Mouse (Mus musculus): ENCODE measurements around the gene Trp53bp2.

Gene Trp53bp2

DNA sequence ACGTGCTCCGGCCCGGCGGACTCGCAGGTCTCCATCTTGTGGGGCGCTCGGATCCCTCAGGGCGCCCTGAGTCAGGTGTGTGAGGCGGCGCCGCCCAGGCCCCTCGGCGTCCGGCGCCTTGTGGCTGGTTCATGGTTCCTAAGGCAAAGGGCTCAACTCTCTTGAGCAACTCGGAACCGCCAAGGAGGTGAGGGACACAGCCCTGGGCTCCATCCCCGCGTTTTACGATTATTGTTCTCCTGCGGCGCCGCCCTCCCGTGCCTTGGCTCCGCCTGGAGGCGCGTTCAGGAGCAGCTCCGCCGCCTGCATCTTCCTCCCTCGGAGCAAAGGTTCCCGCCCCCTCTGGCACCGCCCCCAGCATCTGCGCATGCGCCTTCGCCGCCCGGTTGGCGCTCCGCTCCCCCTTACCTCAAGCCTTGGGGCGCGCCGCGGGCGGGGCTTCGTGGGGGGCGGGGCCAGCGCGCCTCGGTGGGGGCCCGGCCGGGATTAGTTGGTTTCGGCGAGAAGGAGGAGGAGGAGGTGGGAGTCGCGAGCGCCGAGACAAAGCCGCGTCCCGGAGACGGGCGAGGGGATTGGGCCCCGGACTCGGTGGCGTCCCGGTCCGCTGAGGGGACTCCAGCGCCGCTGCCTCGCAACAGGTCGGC is at the start of gene Trp53bp2:
Gene Trp53bp2 (plus strand): TSS at position 489 of the 644 bp plus-strand sequence.
- DNase-seq (ENCODE audit: low read depth, low spot score): peak; percentile 98

DNA sequence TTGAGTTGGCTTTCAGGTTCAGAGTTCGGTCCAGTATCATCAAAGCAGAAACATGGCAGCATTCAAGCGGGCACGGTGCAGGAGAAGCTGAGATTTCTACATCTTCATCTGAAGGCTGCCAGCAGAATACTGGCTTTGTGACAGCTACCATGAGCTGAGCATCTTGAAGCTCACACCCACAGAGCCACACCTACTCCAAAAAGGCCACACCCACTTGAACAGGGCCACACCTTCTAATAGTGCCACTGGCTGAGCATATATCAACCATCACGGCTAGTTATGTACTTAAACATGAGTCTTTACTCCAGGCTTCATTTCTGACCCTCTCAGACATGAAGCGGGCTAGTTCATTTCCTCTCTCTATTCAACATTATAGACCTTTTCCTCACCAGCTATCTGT is 46.3 kb upstream of the Trp53bp2 start:
- no peak for DNase-seq (ENCODE audit: low read depth, low spot score)

DNA sequence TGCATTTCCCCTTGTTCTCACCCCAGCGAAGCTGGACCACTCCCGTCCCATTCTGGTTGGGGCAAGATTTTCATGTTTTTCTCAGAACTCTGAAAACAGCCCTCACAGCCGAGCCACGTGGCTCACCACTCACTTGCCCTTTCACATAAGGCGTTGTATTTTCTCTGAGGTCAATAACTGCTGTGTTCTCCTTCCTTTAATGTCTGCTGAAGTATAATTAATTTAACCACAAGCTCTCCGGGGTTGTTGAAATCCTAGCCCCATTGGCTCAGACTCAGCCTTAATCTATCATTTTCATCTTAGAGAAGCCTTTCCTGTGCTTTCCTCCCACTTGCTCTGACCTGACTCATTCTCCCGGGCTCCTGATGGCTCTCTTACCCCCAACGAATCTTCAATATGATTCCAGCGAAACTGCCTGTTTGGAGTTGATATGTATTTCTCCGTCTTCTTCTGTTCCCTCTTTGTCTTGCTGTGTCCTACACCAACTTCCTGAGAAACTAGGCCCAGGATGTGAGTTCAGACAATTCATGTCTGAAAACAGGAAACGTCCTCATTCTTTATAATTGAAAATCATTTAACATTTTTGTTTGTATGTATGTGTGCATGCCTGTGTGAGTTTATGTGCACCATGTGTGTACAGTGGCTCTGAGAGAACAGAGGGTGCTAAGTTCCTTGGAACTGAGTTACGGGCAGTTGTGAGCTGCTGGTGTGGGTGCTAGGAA is 45.1 kb upstream of the Trp53bp2 start:
- no peak for DNase-seq (ENCODE audit: low read depth, low spot score)

DNA sequence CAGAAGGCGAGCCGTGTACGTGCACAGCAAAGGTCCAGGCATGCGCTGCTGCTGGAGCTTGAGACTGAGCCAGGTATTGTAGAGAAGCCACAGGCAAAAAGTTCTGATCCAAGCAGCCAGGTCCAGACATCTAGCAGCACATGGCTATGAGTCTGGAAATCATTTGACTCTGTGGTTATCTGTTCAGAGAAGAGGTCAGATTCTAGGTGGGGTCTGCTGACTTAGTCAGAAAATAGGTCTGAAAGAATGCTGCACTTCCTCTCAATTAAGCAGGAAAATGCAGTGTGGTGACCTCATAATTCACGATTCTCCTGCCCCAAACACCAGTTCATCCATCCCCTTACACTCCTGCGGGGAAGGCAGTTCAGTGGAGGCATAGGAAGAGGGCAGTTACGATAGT is 40.7 kb upstream of the Trp53bp2 start:
- DNase-seq (ENCODE audit: low read depth, low spot score): no peak

DNA sequence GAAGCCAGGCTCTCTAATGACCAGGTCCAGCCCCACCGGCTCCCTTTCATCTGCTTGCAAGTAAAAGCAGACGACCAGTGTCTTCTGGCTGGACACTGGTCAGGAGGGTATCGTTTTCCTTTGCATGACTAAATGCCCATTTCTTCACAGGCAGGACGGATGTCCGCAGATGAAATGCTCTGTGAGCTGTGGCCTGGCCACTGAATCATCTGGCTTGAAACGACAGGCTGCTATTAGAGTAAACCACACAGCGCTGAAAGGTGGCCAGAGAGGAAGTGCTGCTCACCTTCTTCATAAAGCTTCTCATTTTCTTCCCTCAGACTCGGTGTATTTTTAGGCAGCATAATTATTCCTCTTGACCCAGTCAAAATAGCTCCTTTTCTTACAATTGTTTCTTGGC is 40.2 kb upstream of the Trp53bp2 start:
- no peak for DNase-seq (ENCODE audit: low read depth, low spot score)

DNA sequence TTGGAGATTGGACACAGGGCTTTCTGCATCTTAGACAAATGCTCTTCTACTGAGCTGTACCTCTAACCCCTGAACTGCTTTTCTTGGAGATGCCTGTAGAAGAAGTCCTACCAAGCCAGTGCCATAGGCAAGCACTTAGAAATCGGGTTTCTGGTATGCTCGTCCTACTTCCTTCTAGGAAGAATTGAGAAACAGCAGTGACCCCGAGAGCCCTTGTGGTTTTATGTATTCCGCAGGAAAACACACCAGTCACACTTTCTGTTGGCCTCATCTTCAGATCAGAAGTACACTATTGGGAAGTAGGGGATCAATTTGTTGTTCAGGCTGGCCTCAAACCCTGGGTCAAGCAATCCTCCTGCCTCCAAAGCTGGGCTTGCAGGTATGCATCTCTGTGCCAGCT is 39.5 kb upstream of the Trp53bp2 start:
- no peak for DNase-seq (ENCODE audit: low read depth, low spot score)

DNA sequence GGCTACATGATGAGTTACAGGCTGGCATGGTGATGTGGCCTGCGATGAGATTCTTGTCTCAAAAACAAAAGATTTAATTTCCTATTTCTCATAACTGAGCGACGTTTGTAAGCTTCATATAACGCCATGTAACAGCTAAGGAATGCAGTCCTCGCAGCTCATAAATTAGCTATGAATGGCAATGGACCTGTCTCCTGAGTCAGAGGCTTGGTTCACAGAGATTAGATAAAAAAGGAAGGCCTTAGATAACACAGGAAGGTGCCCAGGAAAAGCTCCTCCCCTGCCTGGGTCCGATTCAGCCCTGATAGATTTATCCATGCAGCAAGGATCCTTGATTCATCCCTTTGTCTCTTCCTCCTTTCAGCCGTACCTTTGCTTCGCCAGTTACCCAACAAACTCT is 37.1 kb upstream of the Trp53bp2 start:
- no peak for DNase-seq (ENCODE audit: low read depth, low spot score)

DNA sequence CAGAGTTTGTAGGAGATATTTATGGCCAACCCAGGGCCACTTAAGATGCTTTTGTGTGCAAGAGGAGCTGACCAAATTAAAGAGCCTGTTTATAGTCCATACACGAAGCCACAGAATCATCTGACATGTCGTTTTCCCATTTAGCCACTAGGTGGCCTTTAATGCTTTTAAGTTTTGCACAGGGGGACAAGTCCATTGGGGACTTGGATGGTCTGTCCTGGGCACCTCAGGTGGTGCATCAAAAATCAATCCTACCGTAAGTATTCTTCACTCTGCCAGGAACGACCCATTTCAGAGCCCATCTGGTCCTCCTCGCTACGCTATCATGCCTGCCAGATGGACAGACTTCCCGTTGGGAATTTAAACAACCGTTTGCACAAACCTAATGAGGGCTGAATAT is 32.8 kb upstream of the Trp53bp2 start:
- peak; percentile 80 for DNase-seq (ENCODE audit: low read depth, low spot score)

DNA sequence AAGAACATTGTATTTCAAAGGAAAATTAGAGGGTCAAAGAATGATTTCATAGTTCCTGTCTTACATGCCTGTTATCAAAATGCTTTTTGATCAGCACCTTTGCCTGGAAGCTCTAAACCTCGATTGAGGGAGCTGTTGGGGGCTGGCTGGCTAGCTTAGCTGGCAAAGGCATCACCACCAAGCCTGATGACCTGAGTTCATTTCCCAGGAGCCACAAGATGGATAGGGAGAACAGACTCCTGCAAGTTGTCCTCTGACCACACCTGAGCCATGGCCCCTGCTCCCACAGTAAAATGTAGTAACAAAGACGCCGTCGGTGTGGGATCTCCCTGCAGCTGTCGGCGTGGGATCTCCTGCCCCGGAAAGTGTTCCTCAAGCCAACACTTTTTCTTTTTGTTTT is 32.1 kb upstream of the Trp53bp2 start:
- DNase-seq (ENCODE audit: low read depth, low spot score): no peak

DNA sequence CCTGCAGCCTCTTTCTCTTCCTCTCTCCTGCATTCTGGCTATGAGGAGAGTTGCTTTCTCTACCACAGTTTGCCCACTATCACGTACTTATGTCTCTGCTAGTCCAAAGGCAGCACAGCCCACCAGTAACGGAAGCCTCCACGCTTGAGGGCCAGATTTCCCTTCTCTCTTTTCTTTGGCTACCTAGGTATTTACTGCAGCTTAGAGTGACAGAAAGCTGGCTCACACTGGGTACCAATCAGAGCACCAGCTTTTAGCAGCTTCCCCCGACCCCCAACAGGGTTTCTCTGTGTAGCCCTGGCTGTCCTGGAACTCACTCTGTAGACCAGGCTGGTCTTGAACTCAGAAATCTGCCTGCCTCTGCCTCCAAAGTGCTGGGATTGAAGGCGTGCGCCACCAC is 31.5 kb upstream of the Trp53bp2 start:
- DNase-seq (ENCODE audit: low read depth, low spot score): no peak

DNA sequence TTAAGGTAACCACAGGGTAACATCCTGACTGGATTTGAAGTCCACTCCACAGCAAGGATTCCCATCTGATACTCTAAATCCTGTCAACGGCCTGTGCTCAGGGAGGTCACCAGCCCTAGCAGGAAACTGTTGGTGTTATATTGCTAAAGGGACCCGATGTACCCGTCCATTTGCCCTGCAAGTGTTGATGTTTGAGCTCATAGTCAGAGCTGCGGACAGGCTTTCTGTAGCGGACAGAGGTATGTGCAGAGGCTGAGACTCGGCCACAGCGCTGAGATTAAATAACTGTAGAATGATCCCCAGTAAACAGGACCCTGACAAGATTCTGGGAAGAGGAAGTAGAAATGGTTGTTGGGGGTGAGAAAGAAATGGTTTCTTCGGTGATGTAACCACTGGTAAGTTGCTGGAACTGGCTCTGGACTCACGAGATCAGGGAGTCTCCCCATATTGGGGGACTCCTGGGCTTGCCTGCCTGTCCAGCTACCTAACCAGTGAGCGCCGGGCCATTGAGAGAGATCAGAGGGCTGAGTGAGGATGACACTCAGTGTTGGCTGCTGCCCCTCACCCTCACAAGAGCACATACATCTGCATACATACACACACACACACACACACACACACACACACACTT is 30.7 kb upstream of the Trp53bp2 start:
- DNase-seq (ENCODE audit: low read depth, low spot score): no peak

DNA sequence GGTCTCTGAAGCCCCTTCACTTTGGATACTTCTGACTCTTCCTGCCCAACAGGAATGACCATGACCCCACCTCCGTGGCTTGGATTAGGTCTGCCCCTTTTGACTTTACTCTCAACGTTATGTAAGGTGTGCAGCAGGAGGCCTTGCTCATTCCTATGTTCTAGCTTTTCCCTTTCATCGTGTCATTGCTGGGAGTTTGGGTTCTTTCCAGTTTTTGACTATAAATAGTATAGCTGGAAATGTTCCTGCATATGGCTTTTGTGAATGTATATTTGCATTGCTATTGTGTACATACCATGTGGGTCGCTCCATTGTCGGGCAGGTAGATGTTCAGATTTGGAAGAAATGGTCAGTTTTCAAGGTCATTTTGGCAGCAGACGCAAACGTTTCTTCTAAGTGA is 30.1 kb upstream of the Trp53bp2 start:
- DNase-seq (ENCODE audit: low read depth, low spot score): no peak

DNA sequence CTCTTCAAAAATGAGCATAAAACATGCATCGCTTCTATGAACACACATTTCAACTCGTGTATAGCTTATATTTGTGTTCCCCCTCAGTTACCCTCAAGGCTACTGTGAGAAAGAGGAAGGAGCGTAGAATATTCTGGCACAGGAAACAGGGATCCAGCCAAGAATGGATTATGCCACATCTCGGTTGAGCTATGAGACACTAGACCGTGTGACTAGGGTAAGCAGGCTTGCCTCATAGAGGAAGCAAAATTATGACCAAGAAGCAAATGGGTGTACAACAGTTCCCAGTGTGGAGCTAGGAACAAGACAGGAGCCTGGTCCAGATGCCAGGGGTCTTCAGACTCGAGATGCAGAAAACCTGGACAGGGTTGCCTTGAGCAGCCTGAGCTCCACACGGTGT is 28.3 kb upstream of the Trp53bp2 start:
- no peak for DNase-seq (ENCODE audit: low read depth, low spot score)

DNA sequence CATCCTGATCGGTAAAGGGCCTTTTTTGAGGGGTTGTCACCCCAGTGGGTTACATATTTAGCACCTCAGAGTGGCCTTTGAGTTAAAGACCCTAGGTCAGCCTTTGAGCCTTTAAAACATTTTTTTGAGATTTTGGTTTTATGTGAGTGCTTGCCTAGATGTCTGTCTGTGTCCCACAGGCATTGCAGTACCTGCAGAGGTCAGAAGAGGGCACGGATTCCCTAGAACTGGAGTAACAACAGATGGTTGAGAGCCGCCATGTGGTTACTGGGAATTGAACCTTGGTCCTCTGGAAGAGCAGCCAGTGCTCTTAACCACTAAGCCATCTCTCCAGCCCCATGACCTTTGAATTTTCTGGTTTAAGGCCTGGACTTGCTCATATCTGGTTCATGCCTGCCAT is 27.6 kb upstream of the Trp53bp2 start:
- DNase-seq (ENCODE audit: low read depth, low spot score): no peak

DNA sequence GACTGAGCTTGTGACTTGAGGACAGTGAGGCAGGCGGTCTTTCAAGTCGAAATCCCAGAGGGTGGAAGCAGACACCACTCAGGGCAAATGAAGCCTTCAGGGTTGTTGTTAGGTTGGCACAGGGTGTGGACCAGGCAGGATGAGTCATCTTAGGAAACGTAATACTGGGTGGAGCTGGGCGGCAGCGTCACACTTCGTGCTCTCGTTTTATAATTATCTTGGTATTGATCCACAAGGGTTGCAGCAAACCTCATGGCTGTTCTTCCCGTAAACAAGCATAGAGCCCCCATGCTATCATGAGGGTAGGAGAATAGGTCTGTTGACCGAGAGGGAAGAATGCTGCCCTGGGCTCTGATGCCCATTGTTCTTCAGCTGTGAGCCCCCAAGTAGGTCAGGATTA is 25.9 kb upstream of the Trp53bp2 start:
- no peak for DNase-seq (ENCODE audit: low read depth, low spot score)

DNA sequence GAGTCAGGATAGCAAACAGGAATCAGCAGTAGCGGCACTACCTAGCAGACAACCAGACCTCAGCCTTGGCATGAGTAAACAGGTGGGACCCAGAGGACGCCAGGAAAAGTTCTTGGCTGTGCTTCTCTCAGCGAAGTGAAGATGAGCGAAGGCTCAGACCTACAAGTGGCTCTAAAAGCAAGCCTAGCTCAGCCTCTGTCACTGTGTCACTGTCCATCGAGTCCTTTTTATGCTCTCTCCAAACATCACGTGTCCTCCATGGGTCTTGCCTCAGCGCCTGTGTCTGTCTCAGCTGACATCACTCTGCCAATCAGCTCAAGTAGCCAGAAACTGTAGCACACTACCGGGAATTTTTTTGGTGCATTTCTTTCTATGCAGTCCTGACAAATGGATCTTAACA is 22.5 kb upstream of the Trp53bp2 start:
- no peak for DNase-seq (ENCODE audit: low read depth, low spot score)

DNA sequence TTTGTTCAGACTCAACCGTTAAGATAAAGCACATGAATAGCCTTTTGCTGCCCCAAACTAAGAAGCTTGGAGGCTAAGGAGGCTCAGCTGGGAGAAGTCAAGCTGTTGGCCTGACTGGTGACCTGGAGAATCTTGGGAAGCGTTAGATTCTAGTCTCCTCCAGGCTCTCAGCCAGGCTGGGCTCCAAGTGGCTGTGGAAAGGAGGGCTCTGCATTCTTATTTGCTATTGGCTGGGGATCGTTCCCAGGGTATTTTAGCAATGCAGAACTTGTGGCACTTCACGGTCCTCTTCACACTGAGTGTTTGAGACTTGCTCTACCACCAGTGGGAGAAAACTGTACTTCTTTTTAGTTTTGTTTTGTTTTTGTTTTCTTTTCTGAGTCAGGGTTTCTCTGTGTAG is 20.2 kb upstream of the Trp53bp2 start:
- DNase-seq (ENCODE audit: low read depth, low spot score): no peak

DNA sequence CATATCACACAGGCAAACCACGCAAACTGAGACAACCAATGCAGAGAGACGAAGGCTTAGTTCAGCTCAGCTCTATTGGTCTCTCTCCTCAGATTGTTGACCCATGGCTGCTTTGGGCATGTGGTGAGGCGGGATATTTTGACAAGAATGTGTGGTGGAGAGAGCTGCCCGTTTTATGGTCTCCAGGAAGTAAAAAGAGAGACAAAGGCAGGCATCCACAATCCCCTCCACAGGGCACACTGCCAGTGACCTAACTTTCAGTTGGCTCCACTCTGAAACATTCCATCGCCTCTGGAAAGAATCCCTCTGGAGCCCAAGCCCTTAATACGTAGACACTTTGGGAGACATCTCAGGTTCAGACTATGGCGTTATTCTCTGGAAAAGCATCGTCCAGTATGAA is 10.8 kb upstream of the Trp53bp2 start:
- no peak for DNase-seq (ENCODE audit: low read depth, low spot score)

DNA sequence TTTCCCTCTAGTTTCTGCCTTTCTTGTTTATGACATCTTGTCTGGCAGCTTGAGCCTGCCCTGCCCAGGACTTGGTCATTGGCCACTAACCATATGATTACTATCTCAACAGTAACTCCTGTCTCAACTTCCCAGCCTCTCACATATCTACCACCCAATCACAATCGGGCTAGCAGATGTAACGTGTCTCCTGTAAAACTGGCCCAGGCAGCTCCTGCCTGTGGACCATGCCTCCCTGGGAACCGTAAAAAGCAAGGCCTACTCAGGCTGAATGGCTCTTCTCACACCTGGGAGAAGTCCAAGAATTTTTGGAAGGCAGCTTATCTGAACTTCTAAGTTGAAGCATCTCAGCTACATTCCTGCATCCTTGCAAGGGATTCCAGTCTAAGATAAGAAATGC is 10.2 kb upstream of the Trp53bp2 start:
- DNase-seq (ENCODE audit: low read depth, low spot score): peak; percentile 18

DNA sequence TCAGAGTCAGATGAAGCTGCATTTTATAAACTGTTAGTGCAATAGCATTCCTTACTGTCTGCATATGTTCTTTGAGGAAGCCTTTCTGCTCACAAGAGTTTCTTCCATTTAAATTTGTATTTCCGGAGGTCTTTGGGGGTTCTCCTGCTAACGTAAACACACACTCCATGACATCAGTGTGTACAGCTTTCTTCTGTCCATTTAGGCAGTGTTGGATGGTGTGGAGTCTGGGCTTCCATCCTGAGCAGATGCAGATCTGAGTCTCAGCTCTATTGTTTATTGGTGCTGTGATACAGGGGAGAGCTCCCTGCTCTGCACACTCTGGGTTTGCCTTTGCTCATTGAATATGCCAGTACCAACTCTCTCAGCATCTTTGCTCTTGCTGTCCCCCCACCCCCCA is 9.8 kb upstream of the Trp53bp2 start:
- DNase-seq (ENCODE audit: low read depth, low spot score): no peak

DNA sequence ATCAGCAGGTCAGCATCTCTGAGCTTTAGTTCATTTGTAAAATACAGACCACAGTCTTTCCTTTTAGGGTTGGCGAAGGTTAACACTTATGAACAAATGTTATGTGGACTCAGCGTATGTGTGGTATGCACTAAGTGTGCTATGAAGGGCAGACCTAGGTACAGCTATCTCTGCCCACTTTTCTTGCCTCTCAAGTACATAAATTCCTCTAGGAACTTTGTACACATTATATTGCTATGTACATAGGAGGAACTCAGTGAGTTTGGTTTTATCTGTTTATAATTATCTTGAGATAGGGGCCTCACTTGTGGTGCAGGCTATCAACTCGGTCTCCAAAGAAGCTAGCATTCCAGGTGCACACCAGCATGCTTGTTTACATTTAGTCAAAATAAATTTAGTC is 9.1 kb upstream of the Trp53bp2 start:
- DNase-seq (ENCODE audit: low read depth, low spot score): no peak

DNA sequence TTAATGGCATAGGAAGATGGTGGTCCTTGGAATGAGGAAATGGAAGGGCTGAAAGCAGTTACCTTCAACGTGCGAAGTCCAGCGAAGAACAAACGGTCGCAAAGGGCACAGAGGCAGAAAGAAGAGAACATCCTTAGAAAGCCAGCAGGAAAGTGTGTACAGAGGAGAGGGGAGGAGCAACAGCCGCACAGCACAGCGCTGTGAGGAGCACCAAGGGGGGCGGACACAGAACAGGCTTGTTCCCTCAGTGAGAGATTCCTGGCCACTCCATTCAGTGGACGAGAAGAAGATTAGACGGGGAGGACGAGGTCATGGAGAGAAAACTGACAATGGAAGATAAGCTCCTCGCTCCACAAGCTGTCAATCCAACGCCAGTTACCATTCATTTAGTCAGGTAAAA is 5.9 kb upstream of the Trp53bp2 start:
- no peak for DNase-seq (ENCODE audit: low read depth, low spot score)

DNA sequence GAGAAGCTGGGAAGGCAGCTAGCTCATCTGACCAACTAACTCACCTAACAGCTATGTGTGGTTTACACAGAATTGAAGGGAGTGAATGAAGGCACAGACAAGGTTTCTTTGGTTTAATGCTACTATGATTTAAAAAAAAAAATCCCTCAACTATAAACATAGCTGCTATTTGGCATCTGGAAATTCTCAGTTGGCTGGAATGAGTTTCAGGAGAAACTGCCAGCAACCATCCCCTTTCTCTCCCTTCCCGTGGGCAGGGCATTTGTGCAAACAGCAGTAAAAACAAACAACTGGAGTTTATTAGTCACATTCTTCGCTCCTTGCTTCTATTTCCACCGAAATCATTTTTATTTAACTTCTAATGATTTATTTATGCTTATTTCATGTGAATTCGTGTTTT is 2.4 kb upstream of the Trp53bp2 start:
- DNase-seq (ENCODE audit: low read depth, low spot score): no peak
